Mouse (Mus musculus): Measurements from ENCODE around the gene Rrp9. TPM values are rescaled to one million over a fixed set of nuclear protein-coding genes. Genes with fewer than 3 reads are reported as not detected.

The Rrp9 gene
- polyA plus RNA-seq, 1 experiment from 2014 or later: 46.2 TPM

GRCm38 (mm10) chr9:106450661-106451060, 25.1 kb upstream of the Rrp9 start:
- WGBS: 26% methylated on average over 9 of the region's 9 CpGs
- ATAC-seq: no peak
- Histone ChIP-seq H3K27ac (no peak overlapping the region), H3K4me3 (replicated peaks) (no peak overlapping the region), H3K9ac (replicated peaks) (peak overlapping the region; percentile 37; the same call in 1 of the 2 replicates), H3K4me1 (replicated peaks) (peaks cover 71% of the 10 kb centered on the region), H3K9me3 (no peaks in the 10 kb centered on the region), H3K27me3 (peaks cover 4% of the 10 kb centered on the region; the same call in 1 of the 2 replicates), H3K36me3 (no peaks in the 10 kb centered on the region), H3K4me2 (replicated peaks) (no peak overlapping the region)

GRCm38 (mm10) chr9:106451298-106451697, 24.5 kb upstream of the Rrp9 start:
- Histone ChIP-seq H3K36me3 (no peaks in the 10 kb centered on the region), H3K4me3 (replicated peaks) (no peak overlapping the region)

GRCm38 (mm10) chr9:106451899-106452298, 23.9 kb upstream of the Rrp9 start:
- Histone ChIP-seq H3K4me2 (replicated peaks) (no peak overlapping the region; the same call in 1 of the 2 replicates), H3K36me3 (no peaks in the 10 kb centered on the region), H3K9me3 (no peaks in the 10 kb centered on the region), H3K4me1 (replicated peaks) (peaks cover 75% of the 10 kb centered on the region), H3K4me3 (replicated peaks) (peak overlapping the region; percentile 86; the same call in 1 of the 2 replicates), H3K9ac (replicated peaks) (no peak overlapping the region), H3K27me3 (peaks cover 4% of the 10 kb centered on the region; the same call in 1 of the 2 replicates), H3K27ac (no peak overlapping the region)
- no peak for ATAC-seq
- 61% methylated on average over 2 of the region's 2 CpGs for WGBS

More at GRCm38 (mm10) chr9:106451298-106451697, 24.5 kb upstream of the Rrp9 start:
- no peak overlapping the region for H3K4me2 ChIP-seq (replicated peaks)
- H3K9ac ChIP-seq (replicated peaks): no peak overlapping the region
- peaks cover 75% of the 10 kb centered on the region for H3K4me1 ChIP-seq (replicated peaks)
- H3K27me3 ChIP-seq: peaks cover 4% of the 10 kb centered on the region; the same call in 1 of the 2 replicates
- no peaks in the 10 kb centered on the region for H3K9me3 ChIP-seq
- H3K27ac ChIP-seq: no peak overlapping the region
- no peak for ATAC-seq
- 81% methylated on average over 11 of the region's 11 CpGs for WGBS

GRCm38 (mm10) chr9:106452351-106452750, 23.4 kb upstream of the Rrp9 start:
- peak overlapping the region; percentile 97 for H3K27ac ChIP-seq
- peaks cover 75% of the 10 kb centered on the region for H3K4me1 ChIP-seq (replicated peaks)
- peak overlapping the region; percentile 96 for H3K9ac ChIP-seq (replicated peaks)

GRCm38 (mm10) chr9:106452821-106453220, 22.9 kb upstream of the Rrp9 start:
- peak overlapping the region; percentile 96 for H3K9ac ChIP-seq (replicated peaks)
- H3K4me3 ChIP-seq (replicated peaks): peak overlapping the region; percentile 86
- no peaks in the 10 kb centered on the region for H3K36me3 ChIP-seq
- peak overlapping the region; percentile 98 for H3K4me2 ChIP-seq (replicated peaks)
- peaks cover 4% of the 10 kb centered on the region; the same call in 1 of the 2 replicates for H3K27me3 ChIP-seq
- H3K27ac ChIP-seq: peak overlapping the region; percentile 97
- no peaks in the 10 kb centered on the region for H3K9me3 ChIP-seq
- under 1% methylated on average over 7 of the region's 7 CpGs for WGBS
- ATAC-seq: no peak; the same call in 1 of the 2 replicates
- H3K4me1 ChIP-seq (replicated peaks): peaks cover 76% of the 10 kb centered on the region

More at GRCm38 (mm10) chr9:106452351-106452750, 23.4 kb upstream of the Rrp9 start:
- ATAC-seq: no peak
- Histone ChIP-seq H3K27me3 (peaks cover 4% of the 10 kb centered on the region; the same call in 1 of the 2 replicates), H3K36me3 (no peaks in the 10 kb centered on the region), H3K9me3 (no peaks in the 10 kb centered on the region), H3K4me2 (replicated peaks) (peak overlapping the region; percentile 98), H3K4me3 (replicated peaks) (peak overlapping the region; percentile 86)
- 17% methylated on average over 6 of the region's 6 CpGs for WGBS

GRCm38 (mm10) chr9:106453271-106454070, 22.3 kb upstream of the Rrp9 start, which contains the start of gene Pcbp4:
Gene Pcbp4, plus strand, starts transcription at chr9:106453291.
- peaks cover 76% of the 10 kb centered on the region for H3K4me1 ChIP-seq (replicated peaks)

GRCm38 (mm10) chr9:106454071-106454761, 21.5 kb upstream of the Rrp9 start:
- peak overlapping the region; percentile 96 for H3K9ac ChIP-seq (replicated peaks)
- H3K27me3 ChIP-seq: peaks cover 4% of the 10 kb centered on the region; the same call in 1 of the 2 replicates
- H3K4me1 ChIP-seq (replicated peaks): peaks cover 76% of the 10 kb centered on the region
- peak; percentile 3; the same call in 1 of the 2 replicates for ATAC-seq
- no peaks in the 10 kb centered on the region for H3K36me3 ChIP-seq
- peak overlapping the region; percentile 97 for H3K27ac ChIP-seq
- WGBS: under 1% methylated on average over 13 of the region's 20 CpGs
- peak overlapping the region; percentile 98 for H3K4me2 ChIP-seq (replicated peaks)
- peak overlapping the region; percentile 86 for H3K4me3 ChIP-seq (replicated peaks)
- no peaks in the 10 kb centered on the region for H3K9me3 ChIP-seq

More at GRCm38 (mm10) chr9:106453271-106454070, 22.3 kb upstream of the Rrp9 start, which contains the start of gene Pcbp4:
- peak within 1 kb of the TSS; percentile 97 for H3K27ac ChIP-seq
- H3K4me3 ChIP-seq (replicated peaks): peak within 1 kb of the TSS; percentile 86
- no peaks in the 10 kb centered on the region for H3K9me3 ChIP-seq
- peaks cover 4% of the 10 kb centered on the region; the same call in 1 of the 2 replicates for H3K27me3 ChIP-seq
- peak; percentile 76 for ATAC-seq
- H3K9ac ChIP-seq (replicated peaks): peak within 1 kb of the TSS; percentile 96
- H3K36me3 ChIP-seq: no peaks in the 10 kb centered on the region
- peak within 1 kb of the TSS; percentile 98 for H3K4me2 ChIP-seq (replicated peaks)
- 0% methylated on average over 47 of the region's 74 CpGs for WGBS

- H3K27me3 ChIP-seq: no peaks in the 10 kb centered on the region
- no peaks in the 10 kb centered on the region for H3K9me3 ChIP-seq
- ATAC-seq: peak; percentile 19
- peak overlapping the region; percentile 98 for H3K4me2 ChIP-seq (replicated peaks)
- peaks cover 85% of the 10 kb centered on the region for H3K4me1 ChIP-seq (replicated peaks)
- WGBS: under 1% methylated on average over 17 of the region's 17 CpGs
- H3K9ac ChIP-seq (replicated peaks): peak overlapping the region; percentile 96
- peaks cover 4% of the 10 kb centered on the region for H3K36me3 ChIP-seq
- peak overlapping the region; percentile 86 for H3K4me3 ChIP-seq (replicated peaks)
- H3K27ac ChIP-seq: peak overlapping the region; percentile 97
Measured at GRCm38 (mm10) chr9:106454888-106455681, 20.7 kb upstream of the Rrp9 start.

- Histone ChIP-seq H3K36me3 (peaks cover 19% of the 10 kb centered on the region), H3K4me3 (replicated peaks) (peak overlapping the region; percentile 86), H3K9ac (replicated peaks) (peak overlapping the region; percentile 96), H3K27me3 (no peaks in the 10 kb centered on the region), H3K4me2 (replicated peaks) (peak overlapping the region; percentile 98), H3K9me3 (no peaks in the 10 kb centered on the region), H3K4me1 (replicated peaks) (peaks cover 78% of the 10 kb centered on the region), H3K27ac (peak overlapping the region; percentile 97)
- 21% methylated on average over 15 of the region's 15 CpGs for WGBS
- 0 out of 2 replicates have a peak, but pooled peaks have one; percentile 5 for ATAC-seq
Measured at GRCm38 (mm10) chr9:106456325-106457162, 19.2 kb upstream of the Rrp9 start.

- Histone ChIP-seq H3K4me3 (replicated peaks) (peak overlapping the region; percentile 86), H3K36me3 (peaks cover 25% of the 10 kb centered on the region), H3K27ac (peak overlapping the region; percentile 97), H3K4me1 (replicated peaks) (peaks cover 74% of the 10 kb centered on the region), H3K4me2 (replicated peaks) (peak overlapping the region; percentile 98), H3K27me3 (no peaks in the 10 kb centered on the region), H3K9me3 (no peaks in the 10 kb centered on the region), H3K9ac (replicated peaks) (peak overlapping the region; percentile 96)
- 37% methylated on average over 9 of the region's 9 CpGs for WGBS
- ATAC-seq: no peak
Measured at GRCm38 (mm10) chr9:106457163-106457559, 18.6 kb upstream of the Rrp9 start.
